Mouse (Mus musculus) G1E (cell line): Measurements from ENCODE around the gene Nlrc5.

Experiments
- CTCF ChIP-seq: IDR thresholded peaks from 2 replicates; pipeline ENCODE4 v1.5.1; 2012; ENCODE audit warnings: low read depth, low read length, inconsistent platforms, mixed read lengths
- POLR2AphosphoS5 ChIP-seq: IDR thresholded peaks from 2 replicates; pipeline ENCODE4 v1.6.1; 2012; ENCODE audit warnings: low read depth, low read length, inconsistent platforms; ENCODE audit not compliant: insufficient replicate concordance

- TF ChIP-seq CTCF (no peak), POLR2AphosphoS5 (no peak)
These were observed 81.5 kb downstream of the Nlrc5 start for GRCm38 (mm10) chr8:94515430-94516208.
